Mouse (Mus musculus): ENCODE measurements at regions not wholly inside any gene's neighbourhood (a gene's known extent, or its start where the extent isn't known, plus 50 kb on each side); places are given as distances from the start of the nearest gene placed in this dataset.

GRCm38 (mm10) chr8:126859706-126860424 lies 85.8 kb downstream of the Tomm20 start:
- no peak for TF ChIP-seq USF1 (IDR thresholded peaks at IDR 0.05; ENCODE audit: low read depth, low read length)
- TF ChIP-seq POLR2A (IDR thresholded peaks at IDR 0.05; ENCODE audit: control insufficient read depth in 1 of 2, insufficient read depth in 1 of 2, low read depth in 1 of 2, low read length in 2 of 2, poor library complexity in 1 of 2) = no peak
- no peak for TF ChIP-seq CTCF (IDR thresholded peaks at IDR 0.05 in 2 of 3, conservative IDR thresholded peaks at IDR 0.05 in 1 of 3; ENCODE audit: control insufficient read depth in 1 of 3, insufficient read depth in 1 of 3, low read depth in 2 of 3, low read length in 3 of 3, poor library complexity in 1 of 3, severe bottlenecking in 1 of 3)
